Mouse (Mus musculus) liver, postnatal 0 days (tissue): ENCODE results near the gene Dhps.

Experiments used
- CTCF ChIP-seq: sonication (generic); IDR thresholded peaks from 2 replicates; pipeline ENCODE4 v1.5.1; 2016; ENCODE audit warnings: antibody characterized with exemption, low read depth
- EP300 ChIP-seq: IDR thresholded peaks from 2 replicates; pipeline ENCODE4 v1.6.1; 2016; ENCODE audit warnings: antibody characterized with exemption, low read depth, mild to moderate bottlenecking

DNA sequence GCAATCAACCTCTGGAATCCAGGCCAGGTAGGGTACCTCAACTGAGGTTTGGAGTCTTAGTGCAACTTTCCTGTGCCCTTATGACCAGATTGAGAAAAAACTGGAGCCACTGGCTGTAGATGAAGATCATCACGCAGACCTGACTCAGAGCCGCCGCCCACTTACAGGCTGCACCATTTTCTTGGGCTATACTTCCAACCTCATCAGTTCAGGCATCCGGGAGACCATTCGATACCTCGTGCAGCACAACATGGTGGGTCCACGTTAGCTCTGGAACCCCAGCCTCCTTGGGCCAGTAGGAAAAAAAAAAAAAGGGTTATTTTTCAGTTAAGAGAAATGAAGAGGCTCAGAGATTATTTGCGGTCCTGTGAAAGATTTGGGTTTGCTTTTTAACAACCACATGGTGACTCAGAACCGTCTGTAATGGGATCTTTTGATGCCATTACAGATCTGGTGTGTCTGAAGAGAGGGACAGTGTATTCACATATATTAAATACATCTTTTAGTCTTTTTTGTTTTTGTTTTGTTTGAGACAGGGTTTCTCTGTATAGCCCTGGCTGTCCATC, 890 bp downstream of the Dhps start:
- TF ChIP-seq CTCF (no peak), EP300 (no peak)
